Mouse (Mus musculus): Measurements from ENCODE around the gene Nppa.
A peak's percentile ranks its signal among the peaks of the same experiment; 100 is the strongest.

The Nppa gene

GRCm38 (mm10) chr4:148000202-148000772 lies at the start of gene Nppa:
Nppa (plus strand) TSS chr4:148000722.
- no peak for DNase-seq (ENCODE audit: low spot score)

- peak; percentile 85 for DNase-seq (ENCODE audit: low spot score)
Observed at GRCm38 (mm10) chr4:147953590-147953989, 46.9 kb upstream of the Nppa start.

GRCm38 (mm10) chr4:147957141-147957540 lies 43.4 kb upstream of the Nppa start:
- DNase-seq (ENCODE audit: low spot score): peak; percentile 56

GRCm38 (mm10) chr4:147959881-147960831 lies 40.4 kb upstream of the Nppa start:
- peak; percentile 91 for DNase-seq (ENCODE audit: low spot score)

GRCm38 (mm10) chr4:147962781-147963180 lies 37.7 kb upstream of the Nppa start:
- no peak for DNase-seq (ENCODE audit: low spot score)

- no peak for DNase-seq (ENCODE audit: low spot score)
Observed at GRCm38 (mm10) chr4:147963623-147964022, 36.9 kb upstream of the Nppa start.

GRCm38 (mm10) chr4:147965712-147966111 lies 34.8 kb upstream of the Nppa start:
- no peak for DNase-seq (ENCODE audit: low spot score)

- DNase-seq (ENCODE audit: low spot score): no peak
Observed at GRCm38 (mm10) chr4:147968816-147969215, 31.7 kb upstream of the Nppa start.

GRCm38 (mm10) chr4:147969337-147969736 lies 31.2 kb upstream of the Nppa start:
- no peak for DNase-seq (ENCODE audit: low spot score)

GRCm38 (mm10) chr4:147976237-147976636 lies 24.3 kb upstream of the Nppa start:
- DNase-seq (ENCODE audit: low spot score): no peak

GRCm38 (mm10) chr4:147977726-147978125 lies 22.8 kb upstream of the Nppa start:
- DNase-seq (ENCODE audit: low spot score): no peak

GRCm38 (mm10) chr4:147978391-147978790 lies 22.1 kb upstream of the Nppa start:
- DNase-seq (ENCODE audit: low spot score): no peak

- DNase-seq (ENCODE audit: low spot score): no peak
Observed at GRCm38 (mm10) chr4:147979441-147979860, 21.1 kb upstream of the Nppa start.

GRCm38 (mm10) chr4:147985205-147986132 lies 15.1 kb upstream of the Nppa start, which contains the start of gene Nppb:
Nppb (plus strand) TSS chr4:147985788.
- DNase-seq (ENCODE audit: low spot score): peak; percentile 56

GRCm38 (mm10) chr4:147993571-147994095 lies 6.9 kb upstream of the Nppa start:
- no peak for DNase-seq (ENCODE audit: low spot score)

- no peak for DNase-seq (ENCODE audit: low spot score)
Observed at GRCm38 (mm10) chr4:147995311-147995710, 5.2 kb upstream of the Nppa start.

- DNase-seq (ENCODE audit: low spot score): no peak
Observed at GRCm38 (mm10) chr4:148001013-148001789, 679 bp downstream of the Nppa start.

- DNase-seq (ENCODE audit: low spot score): no peak
Observed at GRCm38 (mm10) chr4:148001866-148002265, 1.3 kb downstream of the Nppa start.

GRCm38 (mm10) chr4:148004361-148004760 lies 3.8 kb downstream of the Nppa start:
- no peak for DNase-seq (ENCODE audit: low spot score)

- peak; percentile 47 for DNase-seq (ENCODE audit: low spot score)
Observed at GRCm38 (mm10) chr4:148008412-148008811, 7.9 kb downstream of the Nppa start.

GRCm38 (mm10) chr4:148009641-148010040 lies 9.1 kb downstream of the Nppa start:
- no peak for DNase-seq (ENCODE audit: low spot score)
